Mouse (Mus musculus) hindbrain, embryonic 14.5 days (tissue): ENCODE data around the gene Tbc1d24. TPM values are rescaled to one million over a fixed set of nuclear protein-coding genes. Genes with fewer than 3 reads are reported as not detected.
A peak's percentile ranks its signal among the peaks of the same experiment; 100 is the strongest.

Source experiments
- ATAC-seq: fragments of 200-750 bp; cut with Nextera tagmentation; 2 replicates; pipeline ENCODE4 v1.8.0; 2017; ENCODE audit warnings: moderate number of reproducible peaks, mild to moderate bottlenecking, moderate TSS enrichment, moderate library complexity; ENCODE audit not compliant: low FRiP score
- DNase-seq: peaks from one replicate; pipeline ENCODE4 v3.0.0-alpha.2; 2015; ENCODE audit warnings: low spot score
- H3K27ac ChIP-seq: fragments of 300-500 bp; sonication (generic); 2 replicates; pipeline ENCODE4 v1.5.1; 2014; ENCODE audit warnings: mild to moderate bottlenecking, moderate library complexity
- H3K27me3 ChIP-seq: fragments of 300-500 bp; sonication (generic); 2 replicates; pipeline ENCODE4 v1.6.1; 2014; ENCODE audit warnings: mild to moderate bottlenecking, low read length, mixed read lengths; ENCODE audit not compliant: control insufficient read depth, insufficient read depth
- H3K36me3 ChIP-seq: fragments of 300-500 bp; sonication (generic); replicated peaks from 2 replicates; pipeline ENCODE4 v1.6.1; 2014; ENCODE audit not compliant: control insufficient read depth, insufficient read depth
- H3K4me1 ChIP-seq: fragments of 300-500 bp; sonication (generic); replicated peaks from 2 replicates; pipeline ENCODE4 v1.6.1; 2014; ENCODE audit warnings: antibody characterized with exemption, low read length, mixed read lengths; ENCODE audit not compliant: control insufficient read depth, insufficient read depth
- H3K4me2 ChIP-seq: fragments of 300-500 bp; sonication (generic); replicated peaks from 2 replicates; pipeline ENCODE4 v1.6.1; 2014; ENCODE audit warnings: mild to moderate bottlenecking, moderate library complexity
- H3K4me3 ChIP-seq: fragments of 300-500 bp; sonication (generic); replicated peaks from 2 replicates; pipeline ENCODE4 v1.5.1; 2014; ENCODE audit warnings: mild to moderate bottlenecking, low read length
- H3K9ac ChIP-seq: fragments of 300-500 bp; sonication (generic); 2 replicates; pipeline ENCODE4 v1.6.1; 2014
- H3K9me3 ChIP-seq: fragments of 300-500 bp; sonication (generic); 2 replicates; pipeline ENCODE4 v1.6.1; 2016; ENCODE audit warnings: low read length; ENCODE audit not compliant: control insufficient read depth
- WGBS: fragments of 180-500 bp; shearing (Covaris S2); extraction: QIAGEN DNeasy Blood & Tissue Kit; methylation state at CpG from one replicate; pipeline ENCODE4 v1.1.7; 2014; 5-methylcytosine and 5-hydroxymethylcytosine counted together
- polyA plus RNA-seq: library from polyadenylated mRNA; unstranded; fragments of >200 nt; fragmentation: Nextera tagmentation; extraction: Ambion mirVana; gene quantifications from 2 replicates; pipeline ENCODE4 v1.2.1, GENCODE M21; 2014

The Tbc1d24 gene
- polyA plus RNA-seq, 1 experiment from 2014 or later: 27.1 TPM

GRCm38 (mm10) chr17:24197032-24197824 is 8.1 kb downstream of the Tbc1d24 start:
- Histone ChIP-seq H3K9me3 (no peaks in the 10 kb centered on the region), H3K4me3 (no peak overlapping the region), H3K4me2 (no peak overlapping the region), H3K27me3 (no peaks in the 10 kb centered on the region), H3K27ac (no peak overlapping the region), H3K9ac (no peak overlapping the region), H3K36me3 (no peaks in the 10 kb centered on the region), H3K4me1 (0 out of 2 replicates have a peak, but pooled peaks cover 6% of the 10 kb centered on the region)
- no peak for ATAC-seq
- no peak for DNase-seq
- 59% methylated on average over 15 of the region's 15 CpGs for WGBS

GRCm38 (mm10) chr17:24195349-24195748 is 10.0 kb downstream of the Tbc1d24 start:
- H3K4me1 ChIP-seq: no peaks in the 10 kb centered on the region
- DNase-seq (no peak), ATAC-seq (no peak)
- no peak overlapping the region for H3K27ac ChIP-seq
- no peak overlapping the region for H3K4me3 ChIP-seq
- no peak overlapping the region for H3K4me2 ChIP-seq
- no peaks in the 10 kb centered on the region for H3K27me3 ChIP-seq
- H3K9ac ChIP-seq: no peak overlapping the region
- H3K36me3 ChIP-seq: 0 out of 2 replicates have a peak, but pooled peaks cover under 1% of the 10 kb centered on the region
- 71% methylated on average over 2 of the region's 2 CpGs for WGBS
- no peaks in the 10 kb centered on the region for H3K9me3 ChIP-seq

DNA sequence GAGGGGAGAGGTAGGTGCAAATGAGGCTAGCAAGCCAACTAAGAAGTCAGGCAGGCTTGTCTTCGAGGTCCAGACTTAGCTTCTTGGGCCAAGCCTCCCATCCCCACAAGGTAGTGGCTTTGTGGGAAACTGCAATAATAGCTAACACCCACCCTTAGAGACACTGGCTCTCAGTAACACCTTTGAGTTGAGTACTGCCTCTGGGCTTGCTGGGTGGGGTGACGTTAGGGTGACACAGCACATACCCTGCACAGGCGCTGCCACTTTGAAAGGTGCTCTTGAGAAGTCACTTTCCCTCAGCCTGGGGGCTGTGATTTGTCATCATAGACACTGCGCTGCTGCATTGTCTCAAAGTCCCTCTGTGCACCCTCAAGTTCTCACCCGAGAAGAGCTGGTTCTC is 11.6 kb downstream of the Tbc1d24 start:
- no peak overlapping the region for H3K9ac ChIP-seq
- no peak overlapping the region for H3K27ac ChIP-seq
- H3K4me1 ChIP-seq: no peaks in the 10 kb centered on the region
- H3K4me3 ChIP-seq: no peak overlapping the region
- peaks cover 11% of the 10 kb centered on the region for H3K36me3 ChIP-seq
- H3K27me3 ChIP-seq: no peaks in the 10 kb centered on the region
- no peak for ATAC-seq
- no peaks in the 10 kb centered on the region for H3K9me3 ChIP-seq
- no peak for DNase-seq
- WGBS: 86% methylated on average over 5 of the region's 5 CpGs
- H3K4me2 ChIP-seq: no peak overlapping the region

DNA sequence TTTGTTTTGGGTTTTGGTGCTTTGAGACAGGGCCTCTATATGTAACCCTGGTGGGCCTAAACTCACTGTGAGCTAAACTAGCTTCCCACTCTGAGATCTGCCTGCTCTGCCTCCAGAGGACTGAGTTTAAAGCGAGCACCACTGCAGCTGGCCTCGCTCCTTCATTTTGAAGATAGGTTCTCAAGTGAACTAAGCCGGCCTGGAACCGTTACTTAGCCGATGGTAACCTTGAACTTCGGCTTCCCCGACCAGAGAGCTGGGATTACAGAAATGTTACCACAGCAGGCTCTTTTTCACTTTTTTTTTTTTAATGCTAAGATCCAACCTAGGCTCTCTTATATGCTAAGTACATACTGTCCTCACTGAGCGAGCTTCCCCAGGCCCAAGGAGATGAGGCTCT is 12.1 kb downstream of the Tbc1d24 start:
- Histone ChIP-seq H3K9ac (no peak overlapping the region), H3K4me2 (no peak overlapping the region), H3K4me1 (no peaks in the 10 kb centered on the region), H3K36me3 (peaks cover 16% of the 10 kb centered on the region), H3K27me3 (no peaks in the 10 kb centered on the region), H3K4me3 (no peak overlapping the region), H3K9me3 (no peaks in the 10 kb centered on the region), H3K27ac (no peak overlapping the region)
- no peak for DNase-seq
- ATAC-seq: no peak
- WGBS: 88% methylated on average over 8 of the region's 8 CpGs

DNA sequence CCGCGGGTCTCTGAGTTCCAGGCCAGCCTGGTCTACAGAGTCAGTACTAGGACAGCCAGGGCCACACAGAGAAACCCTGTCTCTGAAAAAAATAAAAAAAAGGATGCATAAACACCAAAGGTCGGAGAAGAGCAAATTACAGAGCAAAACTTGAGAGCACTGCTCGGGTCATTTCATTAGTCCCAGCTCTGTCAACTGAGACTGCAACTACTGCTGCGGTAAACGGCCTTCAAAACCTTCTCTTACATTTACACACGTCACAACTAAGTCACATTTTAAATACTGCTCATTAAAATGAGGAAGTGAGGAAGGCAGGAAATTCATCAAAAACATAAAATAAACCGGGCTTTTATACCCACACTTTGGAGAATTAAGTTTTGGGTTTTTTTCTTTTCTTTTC is 12.5 kb downstream of the Tbc1d24 start:
- Histone ChIP-seq H3K4me3 (no peak overlapping the region), H3K4me2 (no peak overlapping the region), H3K9ac (no peak overlapping the region), H3K27ac (no peak overlapping the region), H3K36me3 (peaks cover 19% of the 10 kb centered on the region), H3K9me3 (no peaks in the 10 kb centered on the region), H3K27me3 (no peaks in the 10 kb centered on the region), H3K4me1 (no peaks in the 10 kb centered on the region)
- no peak for DNase-seq
- 85% methylated on average over 8 of the region's 8 CpGs for WGBS
- no peak for ATAC-seq

GRCm38 (mm10) chr17:24191481-24191880 is 13.9 kb downstream of the Tbc1d24 start:
- WGBS: 82% methylated on average over 4 of the region's 4 CpGs
- Histone ChIP-seq H3K4me1 (no peaks in the 10 kb centered on the region), H3K4me3 (no peak overlapping the region), H3K9ac (no peak overlapping the region), H3K9me3 (no peaks in the 10 kb centered on the region), H3K27me3 (no peaks in the 10 kb centered on the region), H3K27ac (no peak overlapping the region), H3K36me3 (peaks cover 22% of the 10 kb centered on the region), H3K4me2 (no peak overlapping the region)
- DNase-seq (no peak), ATAC-seq (no peak)

DNA sequence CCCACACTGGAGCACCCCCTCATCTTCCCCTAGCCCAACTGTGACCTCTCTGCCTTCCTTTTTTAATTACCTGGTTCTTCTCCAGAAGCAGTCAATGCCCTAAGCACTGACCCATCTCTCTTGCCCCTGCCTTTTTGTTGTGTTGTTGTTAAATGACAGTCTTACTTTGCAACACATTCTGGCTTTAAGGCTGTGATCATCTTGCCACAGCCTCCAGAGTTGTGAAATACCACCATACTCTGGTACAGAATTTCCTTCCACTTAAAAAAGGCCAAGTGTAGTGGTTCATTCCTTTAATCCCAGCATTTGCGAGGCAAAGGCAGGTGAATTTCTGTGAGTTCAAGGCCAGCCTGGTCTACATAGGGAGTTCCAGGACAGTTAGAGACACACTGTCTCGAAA is 14.4 kb downstream of the Tbc1d24 start:
- Histone ChIP-seq H3K4me1 (no peaks in the 10 kb centered on the region), H3K36me3 (peaks cover 26% of the 10 kb centered on the region), H3K27ac (no peak overlapping the region), H3K4me3 (no peak overlapping the region), H3K9me3 (no peaks in the 10 kb centered on the region), H3K9ac (no peak overlapping the region), H3K27me3 (no peaks in the 10 kb centered on the region), H3K4me2 (no peak overlapping the region)
- 83% methylated on average over 2 of the region's 2 CpGs for WGBS
- no peak for DNase-seq
- ATAC-seq: no peak

- no peak overlapping the region for H3K4me2 ChIP-seq
- no peaks in the 10 kb centered on the region for H3K27me3 ChIP-seq
- H3K27ac ChIP-seq: no peak overlapping the region
- H3K9me3 ChIP-seq: no peaks in the 10 kb centered on the region
- no peak overlapping the region for H3K4me3 ChIP-seq
- H3K36me3 ChIP-seq: no peaks in the 10 kb centered on the region; the same call in 1 of the 2 replicates
- H3K4me1 ChIP-seq: peaks cover 7% of the 10 kb centered on the region
- DNase-seq (no peak), ATAC-seq (no peak)
- WGBS: 86% methylated on average over 3 of the region's 3 CpGs
- H3K9ac ChIP-seq: no peak overlapping the region
These were observed 31.1 kb downstream of the Tbc1d24 start for GRCm38 (mm10) chr17:24174259-24174658.

DNA sequence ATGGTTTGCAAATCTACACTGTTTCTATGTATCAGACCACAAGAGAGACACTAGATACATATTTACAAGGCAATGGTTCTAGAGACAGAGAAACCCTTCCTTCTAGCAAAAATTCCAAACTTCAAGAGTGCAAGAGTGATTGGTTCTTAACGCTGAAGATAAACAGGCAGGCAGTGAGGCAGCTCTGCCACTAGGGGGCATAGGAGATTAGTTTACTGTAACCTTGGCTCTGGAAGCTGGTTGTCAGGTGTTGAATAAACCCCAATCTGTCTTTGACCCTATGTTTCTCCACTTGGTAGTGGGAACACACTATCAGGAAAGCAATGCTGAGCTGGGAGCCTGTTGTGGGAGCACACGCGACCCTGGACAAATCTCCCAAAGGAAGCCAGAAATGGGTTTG is 31.9 kb downstream of the Tbc1d24 start:
- Histone ChIP-seq H3K4me3 (no peak overlapping the region), H3K4me2 (no peak overlapping the region), H3K36me3 (no peaks in the 10 kb centered on the region; the same call in 1 of the 2 replicates), H3K9ac (no peak overlapping the region), H3K27ac (no peak overlapping the region), H3K27me3 (no peaks in the 10 kb centered on the region), H3K9me3 (no peaks in the 10 kb centered on the region), H3K4me1 (peaks cover 7% of the 10 kb centered on the region)
- DNase-seq (peak; percentile 88), ATAC-seq (no peak)
- WGBS: 6% methylated on average over 3 of the region's 3 CpGs
